Mouse (Mus musculus): ENCODE data around the gene Itgal.

Gene Itgal

DNA sequence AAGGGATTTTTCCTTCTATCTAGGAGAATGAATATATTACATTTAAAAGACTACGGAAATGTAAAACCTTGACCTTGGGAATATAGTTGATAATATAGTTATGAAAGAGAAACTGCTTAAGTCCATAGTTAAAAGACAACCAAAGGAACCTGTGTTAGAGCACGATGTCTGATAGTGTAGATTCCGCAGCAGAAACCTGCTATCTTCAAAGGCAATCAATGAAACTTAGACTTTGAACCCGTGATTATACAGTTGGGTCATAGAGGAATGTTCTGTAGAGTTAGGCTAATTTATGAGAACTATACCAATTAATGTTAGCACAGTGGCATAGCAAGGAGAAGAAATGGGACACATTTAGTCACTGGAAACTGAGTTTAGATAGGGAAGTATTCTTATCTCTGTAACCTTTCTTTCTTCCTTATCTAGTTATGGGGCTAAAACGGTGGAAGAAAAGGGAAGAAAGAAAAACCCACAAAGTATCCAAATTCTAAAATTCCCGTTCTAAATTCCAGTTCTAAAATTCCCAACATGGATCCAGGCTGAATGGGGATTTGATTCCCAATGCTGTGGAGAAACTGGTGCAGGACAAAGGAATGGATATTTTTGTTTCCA lies 82.4 kb downstream of the Itgal start:
- no peak for DNase-seq (ENCODE audit: low spot score in 2 of 2)
